Mouse (Mus musculus) adrenal gland (tissue): ENCODE measurements around the gene Ccer1.
"Not testable (repeated sequence)": the region's sequence is repeated elsewhere in the genome, so short reads cannot be mapped to it uniquely, and the experiment has no call there.

Experiments used
- intact Hi-C: fragments of 180-260 bp; cut with DNase I; formaldehyde crosslinking; loops from one replicate; pipeline ENCODE4 v1.15.1; 2025
- long read RNA-seq, 2 experiments: library from polyadenylated mRNA; unstranded; transcript quantifications; one replicate each; pipeline ENCODE4 v2.0.0; 2020; ENCODE audit warnings: borderline replicate concordance in 1 of 2; ENCODE audit not compliant: insufficient replicate concordance in 1 of 2

Ccer1 gene
- long read RNA-seq, experiment 1, result 0 reads
- long read RNA-seq, experiment 2, result 0 reads

DNA sequence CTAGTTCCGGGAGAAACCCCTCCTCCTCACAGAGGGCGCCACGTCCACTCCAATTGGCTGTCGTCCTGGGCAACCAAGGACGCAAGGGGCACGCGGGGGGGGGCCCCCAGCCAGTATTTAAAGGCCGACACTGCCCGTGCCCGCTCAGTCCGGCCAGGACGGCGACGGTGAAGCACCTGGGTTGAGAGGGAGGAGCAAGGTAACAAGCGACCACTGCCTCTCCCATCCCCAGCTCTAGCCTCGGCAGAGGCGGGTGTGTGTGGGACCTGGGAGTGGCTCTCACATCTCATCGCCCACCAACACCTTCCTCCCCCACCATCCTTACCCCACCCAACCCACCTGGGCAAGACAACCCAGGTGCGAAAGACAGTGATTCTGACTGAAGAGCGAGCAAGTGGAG lies at the start of gene Ccer1:
TSS of gene Ccer1 (plus strand) at position 147 of the 400 bp plus-strand sequence.
- intact Hi-C loops, result no loop called here

DNA sequence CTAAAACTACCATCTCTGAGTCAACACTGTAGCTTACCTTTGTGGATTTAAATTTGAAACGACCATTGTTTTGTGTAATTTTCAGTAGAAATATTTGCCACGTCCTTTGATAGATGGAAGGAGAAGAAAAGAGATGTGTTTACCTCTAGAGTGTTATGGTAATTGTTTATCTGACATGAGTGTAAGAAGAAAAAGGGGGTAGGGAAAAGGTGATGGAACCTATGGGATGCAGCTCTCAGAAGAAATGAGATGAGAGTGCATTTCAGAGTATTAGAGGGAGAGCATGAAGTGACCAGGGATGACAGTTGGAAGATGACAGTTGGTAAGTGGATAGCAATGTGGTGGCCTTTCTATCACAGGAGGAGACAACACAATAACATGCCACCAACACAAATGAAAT lies 49.1 kb upstream of the Ccer1 start, which contains the start of gene Epyc:
TSS of gene Epyc (plus strand) at position 301 of the 400 bp plus-strand sequence.
- intact Hi-C loops, result no loop called here

GRCm38 (mm10) chr10:97650334-97650733 lies 42.5 kb upstream of the Ccer1 start:
- intact Hi-C loops, result no loop called here

- intact Hi-C loops, result no loop called here
Observed at GRCm38 (mm10) chr10:97659489-97659888, 33.4 kb upstream of the Ccer1 start.

- intact Hi-C loops, result loop anchor here (2.0 kb wide), 1 partner anchor 102 kb away; no protein-coding TSS in a partner anchor
Observed at GRCm38 (mm10) chr10:97668656-97669055, 24.2 kb upstream of the Ccer1 start.

- intact Hi-C loops, result loop anchor here (2.0 kb wide), 2 partner anchors 293 to 325 kb away; no protein-coding TSS in a partner anchor
Observed at GRCm38 (mm10) chr10:97670202-97670601, 22.7 kb upstream of the Ccer1 start.

DNA sequence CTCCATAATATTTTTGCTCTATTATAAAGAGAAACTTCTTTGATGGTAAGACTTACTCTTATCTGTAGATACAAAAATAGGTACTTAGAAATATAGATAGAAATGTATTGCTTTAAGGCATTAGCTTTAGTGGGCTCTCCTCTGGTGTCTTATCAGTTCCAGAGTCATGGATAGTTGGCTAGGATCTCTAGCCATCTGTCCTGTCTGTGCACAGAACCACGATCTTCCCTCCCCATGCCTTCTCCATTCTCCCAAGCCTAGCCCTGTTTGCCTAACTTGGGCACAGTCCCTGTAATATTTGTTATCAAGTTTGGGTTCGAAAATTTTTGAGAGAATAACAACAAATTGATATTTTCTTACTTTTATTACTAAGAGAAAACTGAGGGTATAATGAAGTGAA lies 19.6 kb upstream of the Ccer1 start:
- intact Hi-C loops, result no loop called here

GRCm38 (mm10) chr10:97682981-97683380 lies 9.9 kb upstream of the Ccer1 start:
- intact Hi-C loops, result no loop called here

DNA sequence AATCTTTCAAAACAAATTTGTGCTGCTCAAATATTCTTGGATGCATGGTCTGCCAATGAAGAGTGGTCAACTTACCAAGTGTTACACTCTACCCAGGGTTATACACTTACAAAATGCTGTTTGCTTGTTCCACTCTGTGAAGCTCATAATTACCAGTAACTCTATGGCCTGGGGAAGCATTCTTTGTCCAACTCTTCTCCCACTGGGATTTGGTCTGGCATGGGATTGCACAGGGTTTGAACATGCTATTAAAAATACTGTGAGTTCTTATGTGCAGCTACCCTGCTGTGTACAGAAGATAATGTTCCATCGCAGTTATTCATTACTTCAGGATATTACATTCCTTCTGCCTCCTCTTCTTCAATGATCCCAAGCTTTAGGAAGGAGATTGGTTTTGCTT lies 5.7 kb upstream of the Ccer1 start:
- intact Hi-C loops, result loop anchor here (5.0 kb wide), 1 partner anchor 340 kb away; no protein-coding TSS in a partner anchor

- intact Hi-C loops, result loop anchor here (5.0 kb wide), 1 partner anchor 342 kb away; no protein-coding TSS in a partner anchor
Observed at GRCm38 (mm10) chr10:97689425-97689824, 3.4 kb upstream of the Ccer1 start.

DNA sequence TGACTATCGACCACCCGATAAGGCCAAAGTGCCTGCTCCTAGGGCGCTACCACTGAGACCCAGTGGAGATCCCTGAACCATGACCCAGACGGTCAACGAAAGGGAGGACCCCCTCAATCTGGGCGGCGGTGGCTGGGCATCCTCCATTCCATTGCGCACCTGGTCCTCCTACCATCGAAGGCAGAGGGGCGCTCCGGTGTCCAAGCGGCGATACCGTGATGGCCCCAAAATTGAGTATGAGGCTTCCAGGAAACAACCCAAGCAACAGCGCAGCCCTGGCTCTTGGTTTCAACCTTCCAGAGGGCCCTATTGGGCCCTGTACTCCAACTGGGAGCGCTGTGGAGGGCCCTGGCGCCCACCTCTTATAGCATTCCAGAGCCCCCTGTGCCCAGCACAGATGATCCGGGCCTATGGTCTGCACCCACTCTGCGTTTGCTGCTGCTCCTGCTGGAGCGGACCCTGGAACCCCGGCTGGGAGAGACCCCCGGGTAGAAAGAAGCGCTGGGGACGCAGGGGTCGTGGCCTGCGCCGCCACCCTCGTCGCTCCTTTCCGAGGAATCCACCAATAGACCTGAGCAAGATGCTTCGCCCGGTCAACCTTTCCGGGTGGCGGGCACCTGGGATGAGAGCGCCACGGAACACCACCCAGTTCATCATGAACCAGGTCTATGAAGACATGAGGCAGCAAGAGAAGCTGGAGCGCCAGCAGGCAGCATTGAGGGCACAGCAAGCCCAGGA lies 708 bp downstream of the Ccer1 start:
- intact Hi-C loops, result no loop called here

DNA sequence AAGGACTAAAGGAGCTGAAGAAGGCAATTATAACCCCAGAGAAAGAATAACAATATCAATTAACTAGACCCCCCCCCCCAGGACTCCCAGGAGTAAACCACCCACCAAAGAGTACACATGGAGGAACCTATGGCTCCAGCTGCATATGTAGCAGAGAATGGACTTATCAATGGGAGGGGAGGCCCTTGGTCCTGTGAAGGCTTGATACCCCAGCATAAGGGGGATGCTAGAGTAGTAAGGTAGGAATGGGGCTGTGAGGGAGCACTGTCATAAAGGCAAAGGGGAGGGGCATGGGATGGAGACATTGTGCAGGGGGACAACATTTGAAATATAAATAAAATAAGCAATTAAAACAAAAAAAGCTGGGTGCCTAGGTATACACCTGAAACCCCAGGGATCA lies 9.5 kb downstream of the Ccer1 start:
- intact Hi-C loops, result no loop called here

GRCm38 (mm10) chr10:97704562-97704961 lies 11.7 kb downstream of the Ccer1 start:
- intact Hi-C loops, result loop anchor here (1.0 kb wide), 1 partner anchor 359 kb away; no protein-coding TSS in a partner anchor

- intact Hi-C loops, result loop anchor here (2.0 kb wide), 1 partner anchor 1372 kb away; no protein-coding TSS in a partner anchor
Observed at GRCm38 (mm10) chr10:97712687-97713086, 19.8 kb downstream of the Ccer1 start.

DNA sequence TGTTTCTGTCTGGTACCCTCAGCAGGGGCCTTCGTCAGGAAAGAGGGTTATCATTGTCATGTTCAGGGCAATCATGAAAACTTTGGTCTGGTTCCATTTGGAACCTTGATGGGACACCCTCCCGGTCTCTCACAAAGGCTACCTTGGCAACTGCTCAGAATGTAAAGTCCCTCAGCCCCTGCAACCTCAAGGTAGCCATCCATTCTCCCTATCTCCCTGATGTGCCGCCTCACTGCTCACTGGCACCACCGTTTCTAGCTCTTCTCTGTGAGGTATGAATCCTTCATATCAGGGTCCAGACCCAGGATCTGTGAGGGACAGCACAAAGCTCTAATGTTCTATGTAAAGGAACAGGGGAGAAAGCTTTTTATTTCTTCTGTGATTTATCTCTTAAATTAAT lies 21.7 kb downstream of the Ccer1 start:
- intact Hi-C loops, result no loop called here

GRCm38 (mm10) chr10:97715289-97715906 lies 22.5 kb downstream of the Ccer1 start:
- intact Hi-C loops, result no loop called here

DNA sequence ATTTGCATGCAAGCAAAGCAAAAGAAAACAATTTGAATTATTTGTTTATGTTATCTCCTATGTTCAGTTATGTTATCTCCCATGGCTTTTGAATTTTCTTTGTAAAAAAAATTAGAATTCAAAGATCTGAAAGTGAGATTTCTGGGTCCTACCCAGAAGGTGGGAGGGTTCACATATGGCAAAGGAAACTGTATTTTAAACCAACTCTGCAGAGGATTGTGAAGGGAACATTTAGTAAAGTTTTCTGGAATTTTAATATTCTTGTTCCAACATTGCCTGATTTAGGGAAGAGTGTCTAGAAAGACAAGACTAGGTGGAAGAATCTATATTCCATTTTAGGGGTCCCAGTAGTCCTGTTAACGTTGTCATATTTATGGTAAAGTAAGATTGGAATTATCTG lies 24.4 kb downstream of the Ccer1 start:
- intact Hi-C loops, result no loop called here

DNA sequence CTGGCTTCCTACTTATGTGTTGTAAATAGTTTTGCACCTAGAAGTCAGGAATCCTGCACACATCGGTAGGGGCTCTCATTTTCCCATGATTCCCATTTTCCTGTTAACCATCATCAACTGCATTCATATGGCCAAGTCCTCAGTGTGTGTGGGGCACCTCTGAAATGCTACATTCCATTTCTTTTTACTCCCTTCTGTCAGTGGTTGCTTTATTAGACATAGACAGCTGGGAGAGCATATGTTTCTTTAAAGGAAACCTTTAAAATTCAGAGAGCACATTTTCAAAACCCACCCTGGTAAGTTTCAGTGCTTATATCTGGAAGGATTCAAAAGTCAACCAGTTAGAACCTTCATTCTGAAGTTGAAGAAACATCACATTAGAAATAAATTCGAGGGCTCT lies 25.2 kb downstream of the Ccer1 start:
- intact Hi-C loops, result no loop called here

DNA sequence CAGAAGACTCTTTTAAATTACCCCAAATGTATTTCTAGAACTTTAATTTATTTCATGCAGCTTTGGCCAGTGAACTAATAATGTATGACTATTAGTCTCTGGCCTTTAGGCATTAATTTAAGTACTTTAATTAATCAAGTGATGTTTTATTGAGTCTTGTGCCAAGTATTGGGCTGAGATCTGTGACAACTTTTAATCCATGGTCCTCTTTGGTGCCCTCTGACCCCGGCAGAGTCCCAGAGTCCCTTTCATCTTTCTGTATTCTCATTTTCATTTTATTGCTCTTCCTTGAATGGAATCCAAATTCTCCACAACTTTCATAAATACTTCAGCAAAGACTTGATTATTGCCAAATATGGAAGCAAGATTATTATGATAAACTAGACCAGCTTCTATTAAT lies 27.8 kb downstream of the Ccer1 start:
- intact Hi-C loops, result no loop called here

- intact Hi-C loops, result no loop called here
Observed at GRCm38 (mm10) chr10:97722709-97723108, 29.9 kb downstream of the Ccer1 start.

DNA sequence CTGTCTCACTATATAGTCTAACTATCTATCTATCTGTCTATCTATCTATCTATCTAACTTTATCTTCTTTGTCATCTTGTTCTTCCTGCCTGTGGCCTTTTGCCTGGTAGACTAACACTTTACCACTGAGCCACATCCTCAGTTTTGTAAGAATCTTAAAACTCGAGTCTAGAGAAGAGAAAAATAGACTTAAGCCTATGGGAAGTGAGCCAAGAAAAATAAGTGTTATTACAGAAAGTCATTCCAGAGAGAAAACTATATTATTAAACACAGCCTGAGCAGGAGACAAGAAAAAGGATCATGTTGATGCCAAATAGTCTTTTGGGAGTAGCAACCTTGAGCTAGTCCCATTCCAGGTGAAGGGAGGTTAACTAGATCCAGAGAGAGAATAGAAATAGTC lies 33.1 kb downstream of the Ccer1 start:
- intact Hi-C loops, result no loop called here

DNA sequence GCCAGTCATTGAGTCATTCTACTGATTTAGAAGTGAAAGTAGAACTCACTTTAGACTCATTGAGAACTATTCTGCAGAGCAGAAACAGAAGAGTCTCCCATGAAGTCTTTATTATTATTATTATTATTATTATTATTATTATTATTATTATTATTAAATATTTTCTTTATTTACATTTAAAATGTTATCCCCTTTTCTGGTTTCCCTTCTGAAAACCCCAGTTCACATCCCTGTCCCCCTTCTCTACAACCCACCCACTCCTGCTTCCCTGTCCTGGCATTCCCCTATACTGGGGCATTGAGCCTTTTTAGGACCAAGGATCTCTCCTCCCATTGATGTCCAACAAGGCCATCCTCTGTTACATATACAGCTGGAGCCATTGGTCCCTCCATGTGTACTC lies 33.8 kb downstream of the Ccer1 start, which contains the start of gene C030005K15Rik:
TSS of gene C030005K15Rik (minus strand) at position 101 of the 400 bp plus-strand sequence.
- intact Hi-C loops, result not testable (repeated sequence)
